Mouse (Mus musculus) cortical plate, adult 2 months (tissue): ENCODE data around the gene 1810010D01Rik.

Experiments
- CTCF ChIP-seq: fragments of 200-500 bp; IDR thresholded peaks from 2 replicates; pipeline ENCODE4 v1.5.1; 2011; ENCODE audit warnings: mild to moderate bottlenecking, control low read depth, low read length; ENCODE audit not compliant: insufficient read depth; ENCODE audit errors: extremely low read depth
- POLR2A ChIP-seq: fragments of 200-500 bp; IDR thresholded peaks from 2 replicates; pipeline ENCODE4 v1.6.1; 2011; ENCODE audit warnings: mild to moderate bottlenecking, low read length, control low read depth; ENCODE audit not compliant: insufficient read depth; ENCODE audit errors: extremely low read depth

DNA sequence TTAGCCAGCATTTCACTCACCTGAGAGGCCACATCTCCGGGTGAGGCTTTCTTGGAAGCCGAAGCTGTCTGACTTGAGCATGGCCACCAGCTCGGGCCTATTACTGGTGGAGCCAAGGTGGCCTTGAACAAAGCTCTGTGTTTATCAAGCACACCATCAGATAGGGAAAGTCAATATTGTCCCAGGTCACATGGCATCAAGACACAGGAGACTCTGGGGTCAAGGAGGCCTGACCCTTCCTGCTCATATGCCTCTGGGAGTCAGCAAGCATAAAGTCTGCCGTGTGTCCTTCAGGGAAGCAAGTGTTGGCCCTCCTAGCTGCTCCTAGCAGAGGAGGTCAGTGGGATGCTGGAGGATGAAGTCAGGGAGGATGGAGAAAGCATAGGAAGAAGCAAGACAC, at the start of gene 1810010D01Rik:
- TF ChIP-seq CTCF (no peak), POLR2A (no peak)
